Mouse (Mus musculus): ENCODE measurements around the gene Rpap2. TPM values are rescaled to one million over a fixed set of nuclear protein-coding genes. Genes with fewer than 3 reads are reported as not detected.

Gene Rpap2
- polyA plus RNA-seq, 1 experiment from 2014 or later: 24.9 TPM

- 18% methylated on average over 46 of the region's 46 CpGs for WGBS
- no peaks in the 10 kb centered on the region for H3K4me1 ChIP-seq (ENCODE audit: control insufficient read depth, insufficient read depth, low read length)
- H3K36me3 ChIP-seq (replicated peaks; ENCODE audit: control insufficient read depth, insufficient read depth, low read depth, low read length): no peaks in the 10 kb centered on the region
- H3K4me2 ChIP-seq (ENCODE audit: low read depth, low read length): peak overlapping the region; percentile 48
- no peaks in the 10 kb centered on the region for H3K9me3 ChIP-seq (replicated peaks; ENCODE audit: control insufficient read depth, low read length)
- H3K4me3 ChIP-seq (ENCODE audit: low read depth, low read length): peak overlapping the region; percentile 28
- peak; percentile 87 for ATAC-seq (replicated peaks; ENCODE audit: insufficient number of reproducible peaks, low FRiP score, low TSS enrichment, low read depth)
- DNase-seq (ENCODE audit: low spot score): peak; percentile 89
- H3K27ac ChIP-seq (replicated peaks; ENCODE audit: low read depth, low read length): no peak overlapping the region
- peak overlapping the region; percentile 18; the same call in 1 of the 2 replicates for H3K9ac ChIP-seq (replicated peaks; ENCODE audit: low read length)
- H3K27me3 ChIP-seq (ENCODE audit: control insufficient read depth, insufficient read depth, low read length): no peaks in the 10 kb centered on the region
These were observed 90.7 kb downstream of the Rpap2 start for GRCm38 (mm10) chr5:107687592-107688498.

DNA sequence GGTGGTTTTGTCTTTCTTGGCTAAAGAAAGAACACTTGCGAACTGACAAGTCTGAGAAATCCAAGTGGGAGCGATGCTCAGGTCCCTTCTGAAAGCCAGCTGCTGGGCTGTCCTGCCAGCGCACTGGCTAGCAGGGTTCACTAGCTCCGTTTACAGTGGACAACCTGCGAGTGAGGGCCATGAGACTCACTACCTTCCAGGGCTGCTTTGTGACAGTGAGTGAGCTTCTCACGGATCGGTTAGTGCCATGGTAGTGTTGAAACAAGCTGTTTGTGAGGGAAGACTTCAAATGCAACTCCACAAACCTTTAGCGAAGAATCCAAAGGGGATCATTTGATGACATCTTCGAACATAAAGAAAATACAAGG lies 91.3 kb downstream of the Rpap2 start:
- DNase-seq (ENCODE audit: low spot score) (no peak), ATAC-seq (replicated peaks; ENCODE audit: insufficient number of reproducible peaks, low FRiP score, low TSS enrichment, low read depth) (peak; percentile 71; the same call in 1 of the 2 replicates)
- H3K4me2 ChIP-seq (ENCODE audit: low read depth, low read length): peak overlapping the region; percentile 48
- no peaks in the 10 kb centered on the region for H3K4me1 ChIP-seq (ENCODE audit: control insufficient read depth, insufficient read depth, low read length)
- H3K36me3 ChIP-seq (replicated peaks; ENCODE audit: control insufficient read depth, insufficient read depth, low read depth, low read length): no peaks in the 10 kb centered on the region
- H3K9ac ChIP-seq (replicated peaks; ENCODE audit: low read length): no peak overlapping the region; the same call in 1 of the 2 replicates
- H3K27me3 ChIP-seq (ENCODE audit: control insufficient read depth, insufficient read depth, low read length): no peaks in the 10 kb centered on the region
- H3K27ac ChIP-seq (replicated peaks; ENCODE audit: low read depth, low read length): no peak overlapping the region
- peak overlapping the region; percentile 28 for H3K4me3 ChIP-seq (ENCODE audit: low read depth, low read length)
- WGBS: 24% methylated on average over 9 of the region's 9 CpGs
- H3K9me3 ChIP-seq (replicated peaks; ENCODE audit: control insufficient read depth, low read length): no peaks in the 10 kb centered on the region

GRCm38 (mm10) chr5:107695019-107695418 lies 97.8 kb downstream of the Rpap2 start:
- Histone ChIP-seq H3K9ac (replicated peaks; ENCODE audit: low read length) (no peak overlapping the region), H3K9me3 (replicated peaks; ENCODE audit: control insufficient read depth, low read length) (no peaks in the 10 kb centered on the region), H3K4me3 (ENCODE audit: low read depth, low read length) (no peak overlapping the region), H3K27ac (replicated peaks; ENCODE audit: low read depth, low read length) (no peak overlapping the region), H3K4me1 (ENCODE audit: control insufficient read depth, insufficient read depth, low read length) (no peaks in the 10 kb centered on the region), H3K36me3 (replicated peaks; ENCODE audit: control insufficient read depth, insufficient read depth, low read depth, low read length) (no peaks in the 10 kb centered on the region), H3K27me3 (ENCODE audit: control insufficient read depth, insufficient read depth, low read length) (no peaks in the 10 kb centered on the region), H3K4me2 (ENCODE audit: low read depth, low read length) (no peak overlapping the region)
- no peak for DNase-seq (ENCODE audit: low spot score)
- WGBS: 81% methylated on average over 3 of the region's 3 CpGs
- no peak for ATAC-seq (replicated peaks; ENCODE audit: insufficient number of reproducible peaks, low FRiP score, low TSS enrichment, low read depth)

GRCm38 (mm10) chr5:107698888-107699287 lies 101.7 kb downstream of the Rpap2 start:
- ATAC-seq (replicated peaks; ENCODE audit: insufficient number of reproducible peaks, low FRiP score, low TSS enrichment, low read depth) (no peak), DNase-seq (ENCODE audit: low spot score) (no peak)
- Histone ChIP-seq H3K4me3 (ENCODE audit: low read depth, low read length) (no peak overlapping the region), H3K9me3 (replicated peaks; ENCODE audit: control insufficient read depth, low read length) (no peaks in the 10 kb centered on the region), H3K36me3 (replicated peaks; ENCODE audit: control insufficient read depth, insufficient read depth, low read depth, low read length) (no peaks in the 10 kb centered on the region), H3K27me3 (ENCODE audit: control insufficient read depth, insufficient read depth, low read length) (no peaks in the 10 kb centered on the region), H3K9ac (replicated peaks; ENCODE audit: low read length) (no peak overlapping the region), H3K4me2 (ENCODE audit: low read depth, low read length) (no peak overlapping the region), H3K4me1 (ENCODE audit: control insufficient read depth, insufficient read depth, low read length) (no peaks in the 10 kb centered on the region), H3K27ac (replicated peaks; ENCODE audit: low read depth, low read length) (no peak overlapping the region)
- WGBS: 78% methylated on average over 8 of the region's 8 CpGs

DNA sequence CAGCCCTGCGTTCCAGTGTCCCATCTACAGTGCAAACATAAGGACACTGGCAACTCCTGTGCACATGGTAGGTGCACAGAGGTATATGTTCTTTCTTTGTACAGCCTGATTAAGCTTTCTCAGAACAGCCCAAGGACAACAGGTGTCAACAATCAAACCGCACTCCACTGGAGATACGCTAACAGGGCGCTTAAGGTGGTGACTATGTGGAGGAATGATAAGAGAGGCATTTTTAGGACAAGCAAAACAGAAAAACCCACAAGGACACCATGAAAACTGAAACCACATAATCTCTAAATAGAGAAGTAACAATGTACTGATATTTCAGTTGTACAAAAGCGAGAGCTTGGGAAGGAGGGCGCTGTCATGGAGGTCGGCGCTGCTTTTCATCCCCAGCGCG lies 103.7 kb downstream of the Rpap2 start:
- Histone ChIP-seq H3K27ac (replicated peaks; ENCODE audit: low read depth, low read length) (no peak overlapping the region), H3K4me1 (ENCODE audit: control insufficient read depth, insufficient read depth, low read length) (no peaks in the 10 kb centered on the region), H3K4me2 (ENCODE audit: low read depth, low read length) (no peak overlapping the region), H3K9ac (replicated peaks; ENCODE audit: low read length) (no peak overlapping the region), H3K4me3 (ENCODE audit: low read depth, low read length) (no peak overlapping the region), H3K36me3 (replicated peaks; ENCODE audit: control insufficient read depth, insufficient read depth, low read depth, low read length) (no peaks in the 10 kb centered on the region), H3K27me3 (ENCODE audit: control insufficient read depth, insufficient read depth, low read length) (no peaks in the 10 kb centered on the region), H3K9me3 (replicated peaks; ENCODE audit: control insufficient read depth, low read length) (no peaks in the 10 kb centered on the region)
- DNase-seq (ENCODE audit: low spot score) (no peak), ATAC-seq (replicated peaks; ENCODE audit: insufficient number of reproducible peaks, low FRiP score, low TSS enrichment, low read depth) (no peak)
- WGBS: 92% methylated on average over 10 of the region's 10 CpGs

DNA sequence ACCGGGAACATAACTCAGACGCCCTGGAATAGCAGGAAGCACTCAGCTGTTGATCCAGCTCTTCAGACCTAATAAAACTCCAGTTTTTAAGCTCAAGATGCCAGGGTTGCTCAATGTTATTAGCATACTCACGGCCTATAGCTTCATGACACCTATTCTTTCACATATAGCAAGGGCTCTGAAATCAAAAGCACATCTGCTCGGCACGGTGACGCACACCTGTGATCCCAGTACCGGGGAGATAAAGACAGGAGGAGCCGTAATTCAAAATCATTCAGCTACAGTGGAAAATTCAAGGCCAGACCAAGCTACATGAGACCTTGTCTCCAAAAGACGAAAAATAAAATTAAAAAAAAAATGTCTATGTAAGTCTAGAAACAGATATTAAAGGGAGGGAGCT lies 104.5 kb downstream of the Rpap2 start:
- H3K4me3 ChIP-seq (ENCODE audit: low read depth, low read length): no peak overlapping the region
- H3K27me3 ChIP-seq (ENCODE audit: control insufficient read depth, insufficient read depth, low read length): no peaks in the 10 kb centered on the region
- no peaks in the 10 kb centered on the region for H3K9me3 ChIP-seq (replicated peaks; ENCODE audit: control insufficient read depth, low read length)
- H3K36me3 ChIP-seq (replicated peaks; ENCODE audit: control insufficient read depth, insufficient read depth, low read depth, low read length): no peaks in the 10 kb centered on the region
- ATAC-seq (replicated peaks; ENCODE audit: insufficient number of reproducible peaks, low FRiP score, low TSS enrichment, low read depth) (no peak), DNase-seq (ENCODE audit: low spot score) (no peak)
- H3K4me1 ChIP-seq (ENCODE audit: control insufficient read depth, insufficient read depth, low read length): no peaks in the 10 kb centered on the region
- no peak overlapping the region for H3K4me2 ChIP-seq (ENCODE audit: low read depth, low read length)
- H3K9ac ChIP-seq (replicated peaks; ENCODE audit: low read length): no peak overlapping the region
- 86% methylated on average over 9 of the region's 9 CpGs for WGBS
- no peak overlapping the region for H3K27ac ChIP-seq (replicated peaks; ENCODE audit: low read depth, low read length)

DNA sequence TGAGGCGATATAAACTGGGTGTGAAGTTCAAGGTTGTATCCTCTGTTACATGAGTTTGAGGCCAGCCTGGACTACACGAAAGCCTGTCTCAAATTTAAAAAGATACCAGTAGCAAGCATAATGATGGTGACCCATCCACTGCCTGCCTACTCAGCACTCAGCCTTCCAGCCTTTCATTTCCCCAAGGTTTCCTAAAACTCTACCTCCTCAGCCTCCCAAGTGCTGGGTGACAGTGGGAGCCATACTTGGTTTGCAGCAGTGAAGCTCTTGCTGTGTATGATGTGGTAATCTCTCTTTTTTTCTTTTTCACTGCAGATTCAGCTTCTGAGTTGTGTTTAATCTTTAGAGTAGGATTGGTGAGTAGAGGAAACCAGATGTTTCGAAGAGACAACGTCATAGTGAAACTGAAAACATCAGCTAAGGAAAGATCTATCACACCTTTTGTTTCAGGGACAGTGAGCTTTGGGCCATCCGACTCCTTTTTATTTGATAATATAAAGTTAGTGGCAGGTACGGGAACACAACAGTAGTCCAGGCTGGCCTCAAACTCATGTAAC lies 106.1 kb downstream of the Rpap2 start:
- Histone ChIP-seq H3K9me3 (replicated peaks; ENCODE audit: control insufficient read depth, low read length) (no peaks in the 10 kb centered on the region), H3K27me3 (ENCODE audit: control insufficient read depth, insufficient read depth, low read length) (no peaks in the 10 kb centered on the region), H3K4me3 (ENCODE audit: low read depth, low read length) (no peak overlapping the region), H3K9ac (replicated peaks; ENCODE audit: low read length) (no peak overlapping the region), H3K27ac (replicated peaks; ENCODE audit: low read depth, low read length) (no peak overlapping the region), H3K4me1 (ENCODE audit: control insufficient read depth, insufficient read depth, low read length) (no peaks in the 10 kb centered on the region), H3K4me2 (ENCODE audit: low read depth, low read length) (no peak overlapping the region), H3K36me3 (replicated peaks; ENCODE audit: control insufficient read depth, insufficient read depth, low read depth, low read length) (no peaks in the 10 kb centered on the region)
- no peak for ATAC-seq (replicated peaks; ENCODE audit: insufficient number of reproducible peaks, low FRiP score, low TSS enrichment, low read depth)
- WGBS: 85% methylated on average over 6 of the region's 6 CpGs
- DNase-seq (ENCODE audit: low spot score): no peak

- Histone ChIP-seq H3K27me3 (ENCODE audit: control insufficient read depth, insufficient read depth, low read length) (no peaks in the 10 kb centered on the region), H3K9me3 (replicated peaks; ENCODE audit: control insufficient read depth, low read length) (no peaks in the 10 kb centered on the region), H3K4me2 (ENCODE audit: low read depth, low read length) (no peak overlapping the region), H3K4me3 (ENCODE audit: low read depth, low read length) (no peak overlapping the region), H3K4me1 (ENCODE audit: control insufficient read depth, insufficient read depth, low read length) (no peaks in the 10 kb centered on the region), H3K9ac (replicated peaks; ENCODE audit: low read length) (no peak overlapping the region), H3K27ac (replicated peaks; ENCODE audit: low read depth, low read length) (no peak overlapping the region), H3K36me3 (replicated peaks; ENCODE audit: control insufficient read depth, insufficient read depth, low read depth, low read length) (no peaks in the 10 kb centered on the region)
- ATAC-seq (replicated peaks; ENCODE audit: insufficient number of reproducible peaks, low FRiP score, low TSS enrichment, low read depth) (no peak), DNase-seq (ENCODE audit: low spot score) (no peak)
- WGBS: 91% methylated on average over 4 of the region's 4 CpGs
These were observed 108.6 kb downstream of the Rpap2 start for GRCm38 (mm10) chr5:107705756-107706155.
